Mouse (Mus musculus): ENCODE results near the gene Lrrc3c. TPM values are rescaled to one million over a fixed set of nuclear protein-coding genes. Genes with fewer than 3 reads are reported as not detected.

Gene Lrrc3c
- not detected for polyA plus RNA-seq (2014; fragmentation: Illumina TruSeq; extraction: RNeasy Lipid Tissue Mini Kit (QIAGEN cat#74804); ENCODE audit: low read depth, low replicate concordance)

DNA sequence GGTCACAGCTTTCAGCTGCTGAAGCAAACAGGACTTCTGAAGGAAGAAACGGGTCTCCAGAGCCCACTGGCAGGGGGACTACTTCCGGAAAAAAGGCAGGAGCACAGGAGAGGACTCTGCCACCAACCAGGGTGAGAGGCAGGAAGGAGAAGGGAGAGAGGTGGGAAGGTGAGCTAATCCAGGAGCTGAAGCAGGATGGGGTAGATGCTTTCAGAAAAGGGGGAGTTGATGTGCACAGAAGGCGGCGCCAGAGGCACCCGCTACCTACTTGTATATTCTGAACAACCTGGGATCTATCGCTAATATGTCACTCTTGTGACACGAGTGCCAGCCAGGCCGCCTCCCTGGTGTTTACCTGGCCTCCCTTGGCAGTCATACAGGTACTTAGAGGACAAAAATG is at the start of gene Lrrc3c:
TSS of gene Lrrc3c (plus strand) at position 301 of the 400 bp plus-strand sequence.

DNA sequence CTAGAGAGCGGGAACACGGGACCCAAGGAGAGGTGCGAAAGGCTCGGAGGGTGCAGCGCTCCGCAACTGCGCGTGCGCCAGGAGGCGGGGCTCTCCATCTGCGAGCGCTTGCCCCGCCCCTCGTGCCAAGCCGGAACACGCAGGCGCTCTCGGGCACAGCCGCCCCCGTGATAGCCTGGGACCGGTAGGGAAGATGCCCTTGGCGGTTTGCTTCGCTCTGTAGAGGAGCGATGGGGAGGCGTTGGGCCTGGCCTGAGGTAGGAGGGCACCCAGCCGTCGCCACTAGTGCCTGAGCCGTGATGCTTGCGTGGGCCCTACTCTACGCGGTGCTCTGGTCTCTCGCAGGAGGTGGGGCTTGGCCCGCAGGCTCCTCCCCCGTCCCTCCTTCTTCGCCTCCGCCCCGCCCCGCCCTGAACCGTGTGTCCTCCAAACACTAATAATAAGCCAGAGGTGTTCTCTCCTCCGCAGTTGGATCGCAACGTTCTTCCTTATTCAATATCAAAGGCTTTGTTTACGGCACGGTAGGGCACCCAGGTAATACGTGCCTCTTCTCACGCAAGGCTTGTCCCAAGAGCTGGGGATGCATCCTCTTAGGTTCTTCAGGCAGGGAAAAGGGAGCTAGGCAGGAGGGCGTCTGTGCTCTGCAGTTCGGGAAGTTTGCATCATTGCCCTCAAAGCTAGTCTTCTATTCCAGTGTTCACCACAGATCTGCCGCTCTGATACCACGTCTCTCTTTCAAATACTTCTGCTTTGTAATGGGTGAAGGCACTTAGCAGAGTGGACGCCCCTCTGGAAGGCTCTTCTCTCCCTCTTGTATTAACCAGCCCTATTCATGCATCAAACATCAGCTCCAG is 46.9 kb upstream of the Lrrc3c start, which contains the start of gene Zpbp2:
TSS of gene Zpbp2 (plus strand) at position 123 of the 854 bp plus-strand sequence.

DNA sequence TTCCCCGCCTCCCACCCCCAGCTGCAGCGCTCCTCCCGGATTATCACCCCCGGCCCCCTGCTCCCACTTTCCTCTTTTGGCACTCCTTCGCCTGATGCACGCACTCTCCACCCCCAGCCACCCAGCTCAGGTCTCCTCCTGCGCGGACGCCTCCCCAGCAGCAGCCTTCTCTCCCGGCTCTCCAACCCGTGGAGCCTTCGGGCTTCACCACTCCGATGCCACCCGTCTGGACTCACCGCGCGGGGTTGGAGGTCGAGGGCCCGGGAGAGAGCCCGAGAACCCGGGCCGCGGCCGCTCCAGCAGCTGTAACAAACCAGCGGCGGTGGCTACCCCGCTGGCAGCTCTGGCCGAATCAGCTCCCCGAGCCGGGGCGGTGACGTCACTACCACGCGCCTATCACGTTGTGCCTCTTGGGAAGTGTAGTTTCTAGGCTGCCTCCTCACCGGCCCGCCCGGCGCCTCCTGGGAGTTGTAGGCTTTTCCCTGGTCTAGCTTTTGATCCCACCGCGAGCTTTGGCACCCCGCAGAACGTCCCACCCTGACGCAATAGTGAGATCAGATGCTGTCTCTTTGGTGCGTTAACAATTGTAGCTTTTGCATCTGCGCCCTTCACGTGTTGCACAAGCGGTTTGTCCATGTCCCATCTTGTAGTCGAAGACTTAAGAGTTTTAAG is 11.1 kb upstream of the Lrrc3c start, which contains the start of gene Ormdl3:
TSS of gene Ormdl3 (minus strand) at position 477 of the 672 bp plus-strand sequence.

DNA sequence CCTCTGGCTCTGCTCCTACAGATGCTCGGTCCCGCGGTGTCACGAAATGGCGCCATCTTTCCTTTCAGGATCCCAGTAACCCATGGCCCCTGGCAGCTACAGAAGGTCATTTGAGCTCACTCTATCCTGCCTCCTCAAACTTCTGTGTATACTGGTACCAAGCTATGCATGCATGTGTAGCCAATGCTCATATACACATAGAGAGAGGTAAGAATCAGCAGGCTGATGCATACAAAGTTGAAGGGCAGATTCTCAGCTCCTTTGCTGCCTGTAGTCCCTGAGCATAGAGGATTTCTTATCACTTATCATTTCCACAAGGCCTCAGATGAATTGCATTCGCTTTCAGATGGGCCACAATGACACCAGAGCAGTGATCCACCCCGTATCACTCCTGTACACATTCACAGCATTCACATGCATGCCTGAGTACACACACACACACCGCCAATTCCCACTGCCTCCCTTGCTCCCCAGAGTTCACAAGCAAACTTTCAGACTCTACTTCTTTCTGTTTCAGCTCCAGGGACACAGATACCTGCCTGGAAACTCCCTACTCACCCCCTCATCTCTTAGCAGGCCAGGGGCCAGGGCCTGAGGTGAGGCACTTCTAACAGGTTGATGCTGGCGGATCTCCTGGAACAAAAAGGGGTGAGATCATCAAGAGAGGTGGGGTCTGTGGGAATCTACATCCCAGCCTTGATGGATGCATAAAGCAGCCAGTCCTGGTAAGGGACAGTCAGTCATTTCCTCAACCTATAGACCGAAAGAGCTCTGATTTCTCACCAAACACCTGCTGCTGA is 27.7 kb downstream of the Lrrc3c start, which contains the start of the genes Gm12355 and Gsdma3:
TSS of gene Gm12355 (minus strand) at position 51 of the 800 bp plus-strand sequence.
TSS of gene Gsdma3 (plus strand) at position 750 of the 800 bp plus-strand sequence.

GRCm38 (mm10) chr11:98646459-98646858 is 48.4 kb downstream of the Lrrc3c start, which contains the start of gene Gsdma2:
Gene Gsdma2, plus strand, starts transcription at chr11:98646759.

Other genes with a start within 250 kb of the Lrrc3c start
- not detected for gene Ppp1r1b, start 249.9 kb upstream of the Lrrc3c start, polyA plus RNA-seq (2014; fragmentation: Illumina TruSeq; extraction: RNeasy Lipid Tissue Mini Kit (QIAGEN cat#74804); ENCODE audit: low read depth, low replicate concordance)
- 1.4 TPM for gene Stard3, start 239.9 kb upstream of the Lrrc3c start, polyA plus RNA-seq (2014; fragmentation: Illumina TruSeq; extraction: RNeasy Lipid Tissue Mini Kit (QIAGEN cat#74804); ENCODE audit: low read depth, low replicate concordance)
- not detected for gene Tcap, start 214.5 kb upstream of the Lrrc3c start, polyA plus RNA-seq (2014; fragmentation: Illumina TruSeq; extraction: RNeasy Lipid Tissue Mini Kit (QIAGEN cat#74804); ENCODE audit: low read depth, low replicate concordance)
- not detected for gene Pnmt, start 211.8 kb upstream of the Lrrc3c start, polyA plus RNA-seq (2014; fragmentation: Illumina TruSeq; extraction: RNeasy Lipid Tissue Mini Kit (QIAGEN cat#74804); ENCODE audit: low read depth, low replicate concordance)
- 0.35 TPM for gene Pgap3, start 197.8 kb upstream of the Lrrc3c start, polyA plus RNA-seq (2014; fragmentation: Illumina TruSeq; extraction: RNeasy Lipid Tissue Mini Kit (QIAGEN cat#74804); ENCODE audit: low read depth, low replicate concordance)
- gene Erbb2, start 185.8 kb upstream of the Lrrc3c start, polyA plus RNA-seq (2014; fragmentation: Illumina TruSeq; extraction: RNeasy Lipid Tissue Mini Kit (QIAGEN cat#74804); ENCODE audit: low read depth, low replicate concordance): 0.23 TPM
- 46.0 TPM for gene Mien1, start 159.3 kb upstream of the Lrrc3c start, polyA plus RNA-seq (2014; fragmentation: Illumina TruSeq; extraction: RNeasy Lipid Tissue Mini Kit (QIAGEN cat#74804); ENCODE audit: low read depth, low replicate concordance)
- gene Grb7, start 151.9 kb upstream of the Lrrc3c start, polyA plus RNA-seq (2014; fragmentation: Illumina TruSeq; extraction: RNeasy Lipid Tissue Mini Kit (QIAGEN cat#74804); ENCODE audit: low read depth, low replicate concordance): not detected
- gene Ikzf3, start 52.3 kb upstream of the Lrrc3c start, polyA plus RNA-seq (2014; fragmentation: Illumina TruSeq; extraction: RNeasy Lipid Tissue Mini Kit (QIAGEN cat#74804); ENCODE audit: low read depth, low replicate concordance): 0.52 TPM
- gene Zpbp2, start 47.2 kb upstream of the Lrrc3c start, polyA plus RNA-seq (2014; fragmentation: Illumina TruSeq; extraction: RNeasy Lipid Tissue Mini Kit (QIAGEN cat#74804); ENCODE audit: low read depth, low replicate concordance): not detected
- gene Ormdl3, start 10.9 kb upstream of the Lrrc3c start, polyA plus RNA-seq (2014; fragmentation: Illumina TruSeq; extraction: RNeasy Lipid Tissue Mini Kit (QIAGEN cat#74804); ENCODE audit: low read depth, low replicate concordance): 19.8 TPM
- gene Gm12355, start 27.4 kb downstream of the Lrrc3c start, polyA plus RNA-seq (2014; fragmentation: Illumina TruSeq; extraction: RNeasy Lipid Tissue Mini Kit (QIAGEN cat#74804); ENCODE audit: low read depth, low replicate concordance): 0.64 TPM
- not detected for gene Gsdma3, start 28.1 kb downstream of the Lrrc3c start, polyA plus RNA-seq (2014; fragmentation: Illumina TruSeq; extraction: RNeasy Lipid Tissue Mini Kit (QIAGEN cat#74804); ENCODE audit: low read depth, low replicate concordance)
- gene Gsdma2, start 48.5 kb downstream of the Lrrc3c start, polyA plus RNA-seq (2014; fragmentation: Illumina TruSeq; extraction: RNeasy Lipid Tissue Mini Kit (QIAGEN cat#74804); ENCODE audit: low read depth, low replicate concordance): not detected
- gene Gsdma, start 66.1 kb downstream of the Lrrc3c start, polyA plus RNA-seq (2014; fragmentation: Illumina TruSeq; extraction: RNeasy Lipid Tissue Mini Kit (QIAGEN cat#74804); ENCODE audit: low read depth, low replicate concordance): not detected
- 17.7 TPM for gene Psmd3, start 84.3 kb downstream of the Lrrc3c start, polyA plus RNA-seq (2014; fragmentation: Illumina TruSeq; extraction: RNeasy Lipid Tissue Mini Kit (QIAGEN cat#74804); ENCODE audit: low read depth, low replicate concordance)
- gene Csf3, start 103.0 kb downstream of the Lrrc3c start, polyA plus RNA-seq (2014; fragmentation: Illumina TruSeq; extraction: RNeasy Lipid Tissue Mini Kit (QIAGEN cat#74804); ENCODE audit: low read depth, low replicate concordance): not detected
- 5.1 TPM for gene Med24, start 131.1 kb downstream of the Lrrc3c start, polyA plus RNA-seq (2014; fragmentation: Illumina TruSeq; extraction: RNeasy Lipid Tissue Mini Kit (QIAGEN cat#74804); ENCODE audit: low read depth, low replicate concordance)
- gene Thra, start 142.3 kb downstream of the Lrrc3c start, polyA plus RNA-seq (2014; fragmentation: Illumina TruSeq; extraction: RNeasy Lipid Tissue Mini Kit (QIAGEN cat#74804); ENCODE audit: low read depth, low replicate concordance): 10.6 TPM
- 8.7 TPM for gene Nr1d1, start 177.0 kb downstream of the Lrrc3c start, polyA plus RNA-seq (2014; fragmentation: Illumina TruSeq; extraction: RNeasy Lipid Tissue Mini Kit (QIAGEN cat#74804); ENCODE audit: low read depth, low replicate concordance)
- 93.3 TPM for gene Msl1, start 197.2 kb downstream of the Lrrc3c start, polyA plus RNA-seq (2014; fragmentation: Illumina TruSeq; extraction: RNeasy Lipid Tissue Mini Kit (QIAGEN cat#74804); ENCODE audit: low read depth, low replicate concordance)
- 20.9 TPM for gene Casc3, start 206.6 kb downstream of the Lrrc3c start, polyA plus RNA-seq (2014; fragmentation: Illumina TruSeq; extraction: RNeasy Lipid Tissue Mini Kit (QIAGEN cat#74804); ENCODE audit: low read depth, low replicate concordance)
- 0.23 TPM for gene Rapgefl1, start 238.5 kb downstream of the Lrrc3c start, polyA plus RNA-seq (2014; fragmentation: Illumina TruSeq; extraction: RNeasy Lipid Tissue Mini Kit (QIAGEN cat#74804); ENCODE audit: low read depth, low replicate concordance)

Measured in adrenal gland, adult 10 weeks (tissue).